Mouse (Mus musculus) heart, embryonic 14.5 days (tissue): Measurements from ENCODE around the gene Gm17728. TPM values are rescaled to one million over a fixed set of nuclear protein-coding genes. Genes with fewer than 3 reads are reported as not detected.
"Not testable (repeated sequence)": the region's sequence is repeated elsewhere in the genome, so short reads cannot be mapped to it uniquely, and the experiment has no call there.

ENCODE experiments used
- ATAC-seq: fragments of 200-750 bp; cut with Nextera tagmentation; 2 replicates; pipeline ENCODE4 v1.8.0; 2017; ENCODE audit warnings: low read depth, moderate TSS enrichment; ENCODE audit not compliant: insufficient number of reproducible peaks, insufficient read depth, low FRiP score
- H3K27ac ChIP-seq, 2 experiments: fragments of 200-500 bp in 1 of 2; fragments of 300-500 bp in 1 of 2; sonication (generic) in 1 of 2; replicated peaks in 1 of 2; 2 replicates each; pipeline ENCODE4 v1.5.1; 2012 to 2014; ENCODE audit warnings: low read depth in 2 of 2, low read length in 2 of 2, control low read depth in 1 of 2, mild to moderate bottlenecking in 1 of 2, mixed read lengths in 1 of 2; ENCODE audit not compliant: control insufficient read depth in 1 of 2, insufficient read depth in 1 of 2
- H3K27me3 ChIP-seq: fragments of 300-500 bp; sonication (generic); 2 replicates; pipeline ENCODE4 v1.6.1; 2014; ENCODE audit warnings: mild to moderate bottlenecking, low read length, control low read depth; ENCODE audit not compliant: control insufficient read depth, insufficient read depth
- H3K36me3 ChIP-seq: fragments of 300-500 bp; sonication (generic); 2 replicates; pipeline ENCODE4 v1.6.1; 2014; ENCODE audit warnings: mild to moderate bottlenecking, control low read depth, low read length, mixed read lengths; ENCODE audit not compliant: control insufficient read depth, insufficient read depth
- H3K4me1 ChIP-seq, 2 experiments: fragments of 200-500 bp in 1 of 2; fragments of 300-500 bp in 1 of 2; sonication (generic) in 1 of 2; 2 replicates each; pipeline ENCODE4 v1.6.1; 2012 to 2014; ENCODE audit warnings: low read length in 2 of 2, control low read depth in 1 of 2, mixed read lengths in 1 of 2; ENCODE audit not compliant: control insufficient read depth in 2 of 2, insufficient read depth in 2 of 2
- H3K4me2 ChIP-seq: fragments of 300-500 bp; sonication (generic); 2 replicates; pipeline ENCODE4 v1.6.1; 2014; ENCODE audit warnings: mild to moderate bottlenecking, low read length
- H3K4me3 ChIP-seq, 2 experiments: fragments of 200-500 bp in 1 of 2; fragments of 300-500 bp in 1 of 2; sonication (generic) in 1 of 2; 2 replicates each; pipeline ENCODE4 v1.5.1; 2012 to 2014; ENCODE audit warnings: low read length in 2 of 2, mild to moderate bottlenecking in 2 of 2, control low read depth in 1 of 2, low read depth in 1 of 2, moderate library complexity in 1 of 2; ENCODE audit not compliant: control insufficient read depth in 1 of 2, insufficient read depth in 1 of 2
- H3K9ac ChIP-seq: fragments of 300-500 bp; sonication (generic); 2 replicates; pipeline ENCODE4 v1.6.1; 2014; ENCODE audit warnings: mild to moderate bottlenecking, low read length
- H3K9me3 ChIP-seq: fragments of 300-500 bp; sonication (generic); 2 replicates; pipeline ENCODE4 v1.6.1; 2016; ENCODE audit warnings: low read length, control low read depth; ENCODE audit not compliant: control insufficient read depth
- WGBS: fragments of 180-500 bp; shearing (Covaris S2); extraction: QIAGEN DNeasy Blood & Tissue Kit; methylation state at CpG from one replicate; pipeline ENCODE4 v1.1.7; 2014; 5-methylcytosine and 5-hydroxymethylcytosine counted together
- polyA plus RNA-seq: library from polyadenylated mRNA; unstranded; fragments of >200 nt; fragmentation: Nextera tagmentation; extraction: Ambion mirVana; gene quantifications from 2 replicates; pipeline ENCODE4 v1.2.1, GENCODE M21; 2014

Gm17728 gene
- not detected in 2 replicates for polyA plus RNA-seq

DNA sequence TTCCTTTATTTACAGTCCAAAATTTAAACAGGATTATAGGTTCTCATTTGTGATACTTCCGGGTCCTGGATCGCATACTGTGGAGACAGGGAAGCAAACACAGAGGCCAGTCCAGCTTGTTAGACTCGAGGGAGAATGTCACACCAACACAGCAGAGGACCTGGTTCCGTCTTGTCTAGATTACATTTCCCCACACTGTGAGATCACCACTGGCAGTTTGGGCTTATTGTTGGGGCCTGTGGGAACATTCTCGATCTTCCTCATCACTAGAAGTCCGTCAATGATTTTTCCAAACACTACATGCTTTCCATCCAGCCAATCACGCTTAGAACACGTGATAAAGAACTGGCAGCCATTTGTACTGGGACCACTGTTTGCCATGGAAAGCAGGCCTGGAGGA is at the start of gene Gm17728:
Gene Gm17728 (plus strand): TSS at position 301 of the 400 bp plus-strand sequence.
- WGBS: 82% methylated on average over 8 of the region's 8 CpGs
- H3K9me3 ChIP-seq, H3K9ac ChIP-seq, ATAC-seq, H3K4me3 ChIP-seq, H3K27ac ChIP-seq, H3K36me3 ChIP-seq, H3K4me1 ChIP-seq, H3K4me2 ChIP-seq, H3K27me3 ChIP-seq: not testable (repeated sequence)

DNA sequence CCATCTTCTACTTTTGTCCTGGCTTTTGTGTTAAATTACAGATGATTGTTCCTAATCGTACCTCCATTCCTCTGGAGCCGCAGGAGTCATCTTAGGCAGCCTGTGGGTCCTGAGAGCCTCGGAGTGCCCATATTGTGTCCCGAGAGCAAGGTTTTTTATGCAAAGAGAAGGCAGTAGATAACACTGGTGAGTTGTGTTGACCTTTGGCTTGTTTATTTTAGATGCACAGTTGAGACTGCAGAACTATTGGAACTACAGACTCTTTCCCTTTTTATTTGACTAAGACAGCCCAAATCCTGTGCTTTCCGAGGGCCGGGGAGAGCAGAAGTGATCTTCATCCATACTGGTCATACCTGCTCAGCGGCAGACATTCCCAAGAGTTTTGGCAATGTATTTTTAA is 24.4 kb upstream of the Gm17728 start:
- H3K27me3 ChIP-seq: no peaks in the 10 kb centered on the region
- 79% methylated on average over 7 of the region's 7 CpGs for WGBS
- H3K4me2 ChIP-seq: no peak overlapping the region
- H3K4me1 ChIP-seq: no peaks in the 10 kb centered on the region
- no peak for ATAC-seq
- H3K4me3 ChIP-seq: no peak overlapping the region
- H3K27ac ChIP-seq: no peak overlapping the region
- H3K9me3 ChIP-seq: no peaks in the 10 kb centered on the region
- H3K36me3 ChIP-seq: no peaks in the 10 kb centered on the region
- no peak overlapping the region for H3K9ac ChIP-seq

- H3K27me3 ChIP-seq: no peaks in the 10 kb centered on the region
- H3K27ac ChIP-seq: no peak overlapping the region
- no peak for ATAC-seq
- H3K4me3 ChIP-seq: no peak overlapping the region
- H3K4me1 ChIP-seq: no peaks in the 10 kb centered on the region
- H3K9ac ChIP-seq: no peak overlapping the region
- no peak overlapping the region for H3K4me2 ChIP-seq
- 45% methylated on average over 4 of the region's 4 CpGs for WGBS
- H3K9me3 ChIP-seq: no peaks in the 10 kb centered on the region
- no peaks in the 10 kb centered on the region for H3K36me3 ChIP-seq
Measured at GRCm38 (mm10) chr17:9398551-9398950, 23.3 kb upstream of the Gm17728 start.

DNA sequence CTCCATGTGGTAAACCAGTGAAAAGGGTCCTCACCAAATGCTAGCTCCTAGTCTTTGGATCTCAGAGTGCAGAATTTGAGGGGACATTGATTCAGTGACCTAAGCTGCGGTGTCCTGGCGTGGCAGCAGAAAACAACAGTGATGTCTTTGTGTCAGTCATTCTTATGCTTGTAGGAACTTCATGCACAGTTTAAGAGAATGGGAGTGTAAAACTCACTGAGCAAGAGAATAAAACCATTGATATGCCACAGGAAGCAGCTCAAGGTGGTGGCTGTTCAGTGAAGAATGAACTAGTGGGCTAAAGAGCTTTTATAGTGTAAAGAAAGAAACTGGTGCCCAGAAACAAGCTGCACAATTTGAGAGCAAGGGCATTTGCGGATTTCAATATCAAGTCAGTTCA is 17.9 kb upstream of the Gm17728 start:
- H3K4me3 ChIP-seq: no peak overlapping the region
- H3K4me2 ChIP-seq: no peak overlapping the region
- no peaks in the 10 kb centered on the region for H3K36me3 ChIP-seq
- 91% methylated on average over 3 of the region's 3 CpGs for WGBS
- no peaks in the 10 kb centered on the region; the same call in 1 of the 2 replicates for H3K27me3 ChIP-seq
- H3K4me1 ChIP-seq: peaks cover 2 to 11% of the 10 kb centered on the region in 2 experiments; a peak in 3 of 4 replicates
- no peaks in the 10 kb centered on the region for H3K9me3 ChIP-seq
- no peak for ATAC-seq
- no peak overlapping the region for H3K9ac ChIP-seq
- H3K27ac ChIP-seq: no peak overlapping the region

- Histone ChIP-seq H3K27ac (peak overlapping the region; percentile 46 to 66; a peak in 3 of 4 replicates), H3K9ac (no peak overlapping the region), H3K4me3 (peak overlapping the region; percentile 2 to 9; a peak in 2 of 4 replicates), H3K9me3 (no peaks in the 10 kb centered on the region), H3K27me3 (no peaks in the 10 kb centered on the region; the same call in 1 of the 2 replicates), H3K36me3 (no peaks in the 10 kb centered on the region), H3K4me2 (peak overlapping the region; percentile 60), H3K4me1 (peaks cover 2 to 11% of the 10 kb centered on the region in 2 experiments)
- 18% methylated on average over 6 of the region's 6 CpGs for WGBS
- ATAC-seq: no peak; the same call in 1 of the 2 replicates
Measured at GRCm38 (mm10) chr17:9407640-9408039, 14.2 kb upstream of the Gm17728 start.

GRCm38 (mm10) chr17:9419016-9419415 is 2.8 kb upstream of the Gm17728 start:
- no peaks in the 10 kb centered on the region for H3K27me3 ChIP-seq
- no peak overlapping the region for H3K4me2 ChIP-seq
- peaks cover 6% of the 10 kb centered on the region; the same call in 1 of the 2 replicates for H3K9me3 ChIP-seq
- H3K27ac ChIP-seq: no peak overlapping the region
- 84% methylated on average over 2 of the region's 2 CpGs for WGBS
- H3K4me3 ChIP-seq: no peak overlapping the region
- H3K36me3 ChIP-seq: no peaks in the 10 kb centered on the region
- ATAC-seq: no peak
- peaks cover 0 to 1% of the 10 kb centered on the region in 2 experiments; a peak in 2 of 4 replicates for H3K4me1 ChIP-seq
- H3K9ac ChIP-seq: no peak overlapping the region

DNA sequence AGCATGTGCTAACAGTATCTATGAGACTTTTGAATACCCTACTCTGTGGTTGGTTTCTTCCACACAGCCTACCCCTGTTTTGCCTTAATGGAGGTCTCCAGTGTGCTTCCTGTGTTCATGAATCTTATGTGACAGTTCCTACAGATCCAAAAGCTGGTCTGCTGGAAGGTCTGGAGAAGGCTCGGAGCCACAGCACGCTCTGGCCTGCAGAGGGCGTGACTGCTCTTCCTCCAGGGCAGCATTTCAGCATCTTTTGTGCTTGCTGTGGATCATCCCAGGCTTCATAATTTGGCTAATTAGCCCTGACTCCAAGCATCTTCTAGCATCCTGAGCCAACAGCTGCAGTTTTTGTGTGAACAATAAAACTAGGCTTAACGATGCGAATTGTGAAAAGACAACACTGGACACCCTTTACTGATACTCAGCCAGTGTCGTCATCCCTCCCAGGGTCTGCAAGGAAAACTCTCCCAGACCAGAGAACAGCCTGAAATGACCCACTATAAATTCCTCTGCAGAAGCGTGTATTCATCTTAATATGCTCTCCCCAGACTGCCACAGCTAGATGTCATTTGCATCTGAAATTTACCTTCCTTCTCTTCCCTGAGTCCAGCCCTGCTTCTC is 6.6 kb downstream of the Gm17728 start:
- Histone ChIP-seq H3K27ac (no peak overlapping the region), H3K4me2 (no peak overlapping the region), H3K4me1 (no peaks in the 10 kb centered on the region), H3K9me3 (no peaks in the 10 kb centered on the region; the same call in 1 of the 2 replicates), H3K9ac (no peak overlapping the region), H3K4me3 (no peak overlapping the region), H3K36me3 (no peaks in the 10 kb centered on the region), H3K27me3 (no peaks in the 10 kb centered on the region)
- no peak for ATAC-seq
- 68% methylated on average over 7 of the region's 7 CpGs for WGBS
